Mouse (Mus musculus) embryonic facial prominence, embryonic 10.5 days (tissue): ENCODE measurements around the gene Sec24a. TPM values are rescaled to one million over a fixed set of nuclear protein-coding genes. Genes with fewer than 3 reads are reported as not detected.
"Not testable (repeated sequence)": the region's sequence is repeated elsewhere in the genome, so short reads cannot be mapped to it uniquely, and the experiment has no call there.

Experiments used
- DNase-seq: peaks from one replicate; pipeline ENCODE4 v3.0.0-alpha.2; 2017; ENCODE audit warnings: low spot score
- H3K27ac ChIP-seq: fragments of 300-500 bp; sonication (generic); replicated peaks from 2 replicates; pipeline ENCODE4 v1.5.1; 2016; ENCODE audit warnings: mild to moderate bottlenecking
- H3K27me3 ChIP-seq: fragments of 300-500 bp; sonication (generic); replicated peaks from 2 replicates; pipeline ENCODE4 v1.6.1; 2016; ENCODE audit warnings: low read depth, mild to moderate bottlenecking; ENCODE audit not compliant: poor library complexity, severe bottlenecking
- H3K36me3 ChIP-seq: fragments of 300-500 bp; sonication (generic); replicated peaks from 2 replicates; pipeline ENCODE4 v1.6.1; 2016; ENCODE audit warnings: mild to moderate bottlenecking, moderate library complexity
- H3K4me1 ChIP-seq: fragments of 300-500 bp; sonication (generic); 2 replicates; pipeline ENCODE4 v1.6.1; 2016
- H3K4me3 ChIP-seq: fragments of 300-500 bp; sonication (generic); 2 replicates; pipeline ENCODE4 v1.5.1; 2016; ENCODE audit warnings: mild to moderate bottlenecking, moderate library complexity
- H3K9me3 ChIP-seq: fragments of 300-500 bp; sonication (generic); 2 replicates; pipeline ENCODE4 v1.6.1; 2016; ENCODE audit warnings: mild to moderate bottlenecking
- whole genome bisulfite sequencing: fragments of 180-500 bp; shearing (Covaris S2); methylation state at CpG from one replicate; pipeline ENCODE4 v1.1.7; 2016; 5-methylcytosine and 5-hydroxymethylcytosine counted together
- polyA plus RNA-seq: library from polyadenylated mRNA; unstranded; fragments of >200 nt; fragmentation: Nextera tagmentation; extraction: Ambion mirVana; gene quantifications from 2 replicates; pipeline ENCODE4 v1.2.1, GENCODE M21; 2016

The Sec24a gene
- 13.5 and 14.3 TPM in 2 replicates for polyA plus RNA-seq

DNA sequence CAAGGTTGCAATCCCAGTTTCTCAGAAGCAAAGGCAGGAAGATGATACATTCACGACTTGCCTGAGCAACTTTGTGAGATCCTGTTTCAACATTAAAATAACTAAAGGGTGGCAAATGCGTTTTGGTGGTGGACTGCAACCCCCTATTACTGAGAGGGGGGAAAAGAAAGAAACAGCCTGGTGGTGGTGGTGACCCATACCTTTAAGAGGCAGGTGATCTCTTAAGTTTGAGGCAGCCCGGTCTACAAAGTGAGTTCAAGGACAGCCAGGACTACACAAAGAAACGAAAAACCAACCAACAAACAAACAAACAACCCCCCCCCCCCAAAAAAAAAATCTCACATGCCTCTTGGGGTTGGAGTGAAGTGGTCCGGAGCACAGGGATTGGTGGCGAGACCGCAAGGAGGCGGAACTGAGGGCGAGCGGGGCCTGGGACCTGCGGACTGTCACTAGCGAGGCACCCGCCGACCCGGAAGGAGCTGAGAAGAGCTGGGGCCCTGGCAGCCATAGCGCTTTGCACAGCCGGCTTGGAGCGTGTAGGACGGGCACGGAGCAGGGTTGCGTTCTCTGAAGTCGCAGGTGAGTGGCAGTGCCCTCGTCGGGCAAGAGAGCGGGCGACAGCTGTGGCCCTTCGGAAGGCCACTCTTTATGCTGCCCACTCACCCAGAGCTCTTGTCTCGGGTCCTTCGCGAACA, at the start of gene Sec24a, which contains the start of gene Sar1b:
Gene Sec24a (minus strand): TSS at position 422 of the 695 bp plus-strand sequence.
Gene Sar1b (plus strand): TSS at position 475 of the 695 bp plus-strand sequence.
- H3K27me3 ChIP-seq = 0 out of 2 replicates have a peak, but pooled peaks cover 5% of the 10 kb centered on the region
- 1% methylated on average over 30 of the region's 30 CpGs for WGBS
- no peaks in the 10 kb centered on the region for H3K36me3 ChIP-seq
- peak; percentile 88 for DNase-seq
- peak within 1 kb of the TSS; percentile 83 for H3K4me3 ChIP-seq
- H3K27ac ChIP-seq = peak within 1 kb of the TSS; percentile 83
- no peaks in the 10 kb centered on the region for H3K9me3 ChIP-seq
- peaks cover 16% of the 10 kb centered on the region for H3K4me1 ChIP-seq

DNA sequence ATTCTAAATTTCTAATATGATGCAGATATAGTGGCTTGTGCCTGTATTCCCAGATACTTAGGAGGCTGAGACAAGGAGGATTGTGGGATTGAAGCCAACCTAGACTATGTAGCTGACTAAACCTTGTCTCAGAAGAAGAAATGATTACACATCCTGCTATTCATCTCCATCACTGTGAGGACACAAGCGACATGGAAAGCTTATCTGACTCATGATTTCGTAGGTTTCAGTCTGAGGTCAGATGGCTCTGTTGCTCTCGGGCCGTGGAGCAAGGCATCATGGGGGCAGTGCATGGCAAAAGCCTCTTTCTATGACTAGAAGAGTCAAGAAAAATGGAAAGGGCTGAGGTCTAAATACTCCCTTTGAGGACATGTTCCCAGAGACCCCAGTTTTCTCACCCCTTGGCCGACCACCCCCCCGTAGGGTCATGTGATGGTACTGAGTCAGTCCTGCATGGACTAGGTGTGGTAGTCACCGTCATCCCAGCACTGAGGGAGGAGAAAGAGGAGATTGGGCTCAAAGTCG, 48.6 kb upstream of the Sec24a start:
- DNase-seq = no peak
- H3K27ac ChIP-seq = no peak overlapping the region
- no peaks in the 10 kb centered on the region for H3K9me3 ChIP-seq
- no peaks in the 10 kb centered on the region for H3K36me3 ChIP-seq
- no peaks in the 10 kb centered on the region for H3K27me3 ChIP-seq
- 89% methylated on average over 8 of the region's 8 CpGs for WGBS
- H3K4me3 ChIP-seq = no peak overlapping the region
- peaks cover 12% of the 10 kb centered on the region for H3K4me1 ChIP-seq

DNA sequence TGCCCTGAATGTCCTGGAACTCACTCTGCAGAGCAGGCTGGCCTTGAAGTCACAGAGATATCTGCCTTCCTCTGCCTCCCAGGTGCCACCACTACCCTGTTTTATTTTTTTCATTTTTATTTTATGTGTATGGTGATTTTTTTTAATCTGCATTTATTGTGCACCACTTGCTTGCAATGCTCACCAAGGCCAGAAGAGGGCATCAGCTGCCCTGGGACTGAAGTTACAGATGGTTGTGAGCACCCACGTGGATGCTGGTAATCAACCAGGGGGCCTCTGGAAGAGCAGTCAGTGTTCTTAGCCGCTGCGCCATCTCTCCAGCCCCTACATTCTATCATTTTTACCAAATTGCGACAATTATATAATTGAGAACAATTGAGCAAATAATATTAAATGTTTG, 47.8 kb upstream of the Sec24a start:
- peaks cover 13% of the 10 kb centered on the region for H3K4me1 ChIP-seq
- no peaks in the 10 kb centered on the region for H3K9me3 ChIP-seq
- WGBS = 80% methylated on average over 4 of the region's 4 CpGs
- DNase-seq = no peak
- H3K27me3 ChIP-seq = no peaks in the 10 kb centered on the region
- H3K27ac ChIP-seq = no peak overlapping the region
- no peak overlapping the region for H3K4me3 ChIP-seq
- H3K36me3 ChIP-seq = no peaks in the 10 kb centered on the region

DNA sequence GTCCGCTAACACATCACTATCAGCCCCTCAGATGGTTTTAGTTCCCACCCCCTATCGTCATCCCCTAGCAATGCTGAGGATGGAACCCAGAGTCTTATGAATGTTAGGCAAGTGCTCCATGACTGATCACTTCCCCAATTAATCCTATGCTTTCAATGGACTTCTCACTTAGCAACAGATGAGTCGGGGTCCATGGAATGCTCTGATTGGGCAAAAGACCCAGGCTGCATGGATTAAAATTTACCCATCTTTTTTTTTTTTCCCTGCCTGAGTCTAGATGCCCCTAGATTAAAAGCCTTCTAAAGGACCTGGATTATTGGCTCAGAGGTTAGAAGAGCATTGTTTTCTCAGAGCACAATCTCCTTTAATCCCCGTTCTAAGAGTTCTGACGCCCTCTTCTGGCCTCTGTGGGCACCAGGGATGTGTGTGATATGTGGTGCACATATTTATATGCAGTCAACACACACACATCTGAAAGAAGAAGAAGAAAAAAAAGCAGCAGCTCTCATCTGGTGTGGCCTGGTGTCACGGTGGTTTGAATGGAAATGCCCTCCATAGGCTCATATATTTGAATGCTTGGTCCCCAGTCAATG, 46.3 kb upstream of the Sec24a start:
- Histone ChIP-seq H3K4me1 (peaks cover 22% of the 10 kb centered on the region), H3K36me3 (no peaks in the 10 kb centered on the region), H3K9me3 (no peaks in the 10 kb centered on the region), H3K27ac (no peak overlapping the region), H3K27me3 (no peaks in the 10 kb centered on the region), H3K4me3 (no peak overlapping the region)
- WGBS = 64% methylated on average over 6 of the region's 6 CpGs
- DNase-seq = no peak

DNA sequence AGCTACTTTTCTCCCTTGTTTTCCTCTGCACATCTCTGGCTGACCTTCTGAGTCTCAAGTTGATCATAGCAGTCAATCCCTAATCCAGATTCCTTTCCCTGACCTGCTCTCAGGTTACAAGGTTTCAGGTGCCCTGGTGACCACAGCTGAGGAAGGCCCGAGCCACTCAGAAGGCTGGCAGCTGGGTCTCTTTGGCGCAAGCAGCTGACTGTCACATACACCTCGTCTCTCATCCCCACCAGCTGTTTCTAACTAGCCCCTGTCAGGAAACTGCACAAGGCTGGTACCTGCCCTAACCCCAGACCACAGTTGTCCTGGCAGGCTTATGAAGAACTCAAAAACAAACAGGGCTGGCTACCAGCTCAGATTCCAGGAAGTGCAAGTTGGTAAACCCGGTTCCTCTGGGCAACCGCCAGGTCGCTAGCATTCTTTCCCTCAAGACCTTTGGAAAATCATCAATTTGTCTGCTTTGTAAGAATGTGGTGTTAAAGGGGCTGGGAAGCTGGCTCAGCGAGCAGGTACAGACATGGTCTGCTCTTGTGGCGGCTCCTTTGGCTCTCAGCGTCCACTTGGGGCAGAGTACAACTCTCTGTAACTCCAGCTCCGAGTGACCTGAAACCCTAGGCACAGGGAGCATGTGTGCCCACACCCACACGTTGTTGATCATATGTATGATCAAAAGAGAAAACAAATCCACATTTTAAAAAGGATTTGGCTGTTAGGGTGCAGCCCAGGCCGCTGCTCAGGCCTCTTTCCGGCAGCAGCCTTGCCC, 43.9 kb upstream of the Sec24a start:
- Histone ChIP-seq H3K27ac (no peak overlapping the region; the same call in 1 of the 2 replicates), H3K36me3 (no peaks in the 10 kb centered on the region), H3K9me3 (no peaks in the 10 kb centered on the region), H3K4me1 (peaks cover 22% of the 10 kb centered on the region), H3K27me3 (no peaks in the 10 kb centered on the region), H3K4me3 (no peak overlapping the region)
- peak; percentile 34 for DNase-seq
- WGBS = 46% methylated on average over 13 of the region's 13 CpGs

DNA sequence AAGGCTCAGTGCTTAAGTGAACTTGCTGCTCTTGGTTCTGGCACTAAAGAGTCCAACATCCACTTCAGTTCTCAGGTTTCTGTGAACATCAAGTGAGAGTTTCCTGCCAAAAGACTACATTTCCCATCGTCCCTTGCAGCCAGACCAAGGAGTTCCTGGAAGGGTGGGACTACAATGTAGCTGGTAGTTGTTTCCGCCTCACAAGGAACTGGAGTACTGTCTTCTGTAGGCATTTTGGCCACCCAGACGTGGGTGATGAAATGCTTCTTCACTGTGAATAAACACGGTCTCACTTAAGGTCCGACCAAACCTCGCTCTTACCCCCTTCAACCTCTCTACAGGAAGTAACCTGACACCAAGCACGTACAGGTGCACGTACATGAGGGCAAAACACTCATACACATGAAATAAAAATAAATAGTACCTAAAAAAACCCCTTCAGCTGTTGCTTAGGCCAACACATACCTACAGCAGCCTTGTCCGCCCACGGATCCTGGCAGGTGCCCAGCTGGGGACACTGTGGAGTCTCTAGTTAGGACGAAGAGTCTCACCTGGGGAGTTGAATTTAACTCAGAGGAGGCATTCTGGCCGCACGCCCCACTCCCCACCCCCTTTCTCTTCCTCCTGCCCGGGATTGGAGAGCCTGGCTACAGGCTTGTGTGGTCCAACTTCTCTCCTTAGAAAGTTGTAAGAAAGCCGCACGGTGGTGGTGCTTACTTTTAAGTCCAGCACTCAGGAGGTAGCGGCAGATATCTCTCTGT, 42.0 kb upstream of the Sec24a start:
- 18% methylated on average over 17 of the region's 17 CpGs for WGBS
- Histone ChIP-seq H3K4me3 (peak overlapping the region; percentile 62), H3K4me1 (peaks cover 30% of the 10 kb centered on the region), H3K27ac (peak overlapping the region; percentile 77), H3K27me3 (no peaks in the 10 kb centered on the region), H3K36me3 (no peaks in the 10 kb centered on the region), H3K9me3 (no peaks in the 10 kb centered on the region)
- DNase-seq = peak; percentile 60

DNA sequence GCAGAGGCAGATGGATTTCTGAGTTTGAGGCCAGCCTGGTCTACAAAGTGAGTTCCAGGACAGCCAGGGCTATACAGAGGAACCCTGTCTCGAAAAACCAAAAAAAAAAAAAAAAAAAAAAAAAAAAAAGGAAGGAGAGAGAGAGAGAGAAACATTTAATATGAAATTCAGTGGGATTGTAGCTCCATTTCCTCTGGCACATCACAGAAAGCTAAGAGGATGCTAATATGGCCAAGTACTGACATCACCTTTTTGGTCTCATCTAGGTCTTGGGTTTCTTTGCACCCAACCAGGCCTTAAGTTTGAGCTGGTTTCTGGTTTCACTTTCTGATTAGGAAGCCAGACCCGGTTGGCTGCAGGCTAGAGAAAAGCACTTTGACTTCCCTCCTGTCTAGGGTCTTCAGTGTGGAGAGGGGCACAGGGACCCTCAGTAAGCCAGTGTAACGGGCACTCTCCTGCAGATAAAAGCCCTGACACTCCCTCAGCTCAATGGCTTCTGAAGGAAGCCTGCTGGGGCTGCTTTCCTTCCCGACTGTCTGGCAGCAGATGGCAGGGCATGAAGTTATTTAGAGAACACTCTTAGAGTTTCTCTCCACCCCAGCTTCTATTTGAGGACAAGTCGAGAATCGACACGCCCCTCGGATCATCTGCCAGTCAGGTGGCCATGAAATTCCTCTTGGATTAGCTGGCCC, 37.3 kb upstream of the Sec24a start:
- Histone ChIP-seq H3K4me1 (peaks cover 13% of the 10 kb centered on the region), H3K4me3 (no peak overlapping the region), H3K9me3 (no peaks in the 10 kb centered on the region), H3K36me3 (no peaks in the 10 kb centered on the region), H3K27ac (no peak overlapping the region), H3K27me3 (no peaks in the 10 kb centered on the region)
- WGBS = 46% methylated on average over 8 of the region's 8 CpGs
- no peak for DNase-seq

DNA sequence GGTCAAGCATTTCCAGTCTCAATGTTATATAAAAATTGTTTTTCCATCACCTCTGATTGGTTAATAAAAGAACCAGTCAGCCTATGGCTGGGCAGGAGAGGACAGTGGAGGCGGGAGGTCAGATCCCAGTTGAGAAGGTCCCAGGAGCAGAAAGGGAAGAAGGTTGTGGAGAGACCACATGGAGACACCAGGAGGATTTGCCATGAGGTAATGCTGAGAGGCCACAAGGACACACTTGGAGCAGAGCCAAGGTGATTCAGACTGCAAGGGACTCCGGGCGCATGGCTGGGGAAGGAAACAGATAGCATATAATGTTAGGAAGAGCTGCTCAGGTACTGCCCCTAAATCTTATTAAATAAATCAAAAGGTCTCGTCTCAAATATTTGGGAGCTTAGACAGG, 32.8 kb upstream of the Sec24a start:
- Histone ChIP-seq H3K27ac (no peak overlapping the region), H3K4me1 (peaks cover 14% of the 10 kb centered on the region), H3K9me3 (no peaks in the 10 kb centered on the region), H3K4me3 (no peak overlapping the region), H3K27me3 (no peaks in the 10 kb centered on the region), H3K36me3 (peaks cover 16% of the 10 kb centered on the region)
- DNase-seq = no peak
- WGBS = 90% methylated on average over 4 of the region's 4 CpGs

DNA sequence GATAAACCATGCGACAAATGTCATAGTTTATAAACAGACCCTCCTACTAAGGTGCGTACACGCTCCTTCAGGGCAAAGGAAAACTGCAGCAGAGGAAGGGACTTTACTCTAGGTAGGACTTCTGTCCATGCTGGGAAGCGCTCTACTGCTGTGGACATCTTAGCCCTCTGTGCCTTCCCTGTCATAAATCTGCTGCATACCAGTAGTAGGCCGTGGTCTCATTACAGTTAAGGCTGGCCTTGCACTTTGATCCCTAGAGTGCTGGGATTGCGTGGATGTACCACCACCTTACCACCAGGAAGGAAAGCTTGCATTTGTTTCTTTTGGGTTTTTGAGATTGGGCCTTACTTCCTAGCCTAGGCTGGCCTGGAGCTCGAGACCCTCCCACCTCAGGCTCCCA, 27.2 kb upstream of the Sec24a start:
- no peak for DNase-seq
- Histone ChIP-seq H3K27ac (no peak overlapping the region), H3K9me3 (no peaks in the 10 kb centered on the region), H3K36me3 (peaks cover 67% of the 10 kb centered on the region), H3K4me1 (peaks cover 8% of the 10 kb centered on the region; the same call in 1 of the 2 replicates), H3K4me3 (no peak overlapping the region), H3K27me3 (no peaks in the 10 kb centered on the region)
- WGBS = 94% methylated on average over 7 of the region's 7 CpGs

DNA sequence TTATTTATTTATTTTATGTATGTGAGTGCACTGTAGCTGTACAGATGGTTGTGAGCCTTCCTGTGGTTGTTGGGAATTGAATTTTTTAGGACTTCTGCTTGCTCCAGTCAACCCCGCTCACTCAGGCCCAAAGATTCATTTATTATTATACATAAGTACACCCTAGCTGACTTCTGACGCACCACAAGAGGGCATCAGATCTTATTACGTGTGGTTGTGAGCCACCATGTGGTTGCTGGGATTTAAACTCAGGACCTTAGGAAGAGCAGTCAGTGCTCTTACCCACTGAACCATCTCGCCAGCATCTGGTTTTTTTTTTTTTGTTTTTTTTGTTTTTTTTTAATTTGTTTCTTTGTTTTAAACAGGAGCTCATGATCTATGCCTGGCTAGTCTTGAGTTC, 26.3 kb upstream of the Sec24a start:
- WGBS = 87% methylated on average over 4 of the region's 4 CpGs
- H3K27ac ChIP-seq, H3K4me1 ChIP-seq, H3K4me3 ChIP-seq, H3K9me3 ChIP-seq, H3K27me3 ChIP-seq, DNase-seq: not testable (repeated sequence)
- peaks cover 76% of the 10 kb centered on the region for H3K36me3 ChIP-seq

DNA sequence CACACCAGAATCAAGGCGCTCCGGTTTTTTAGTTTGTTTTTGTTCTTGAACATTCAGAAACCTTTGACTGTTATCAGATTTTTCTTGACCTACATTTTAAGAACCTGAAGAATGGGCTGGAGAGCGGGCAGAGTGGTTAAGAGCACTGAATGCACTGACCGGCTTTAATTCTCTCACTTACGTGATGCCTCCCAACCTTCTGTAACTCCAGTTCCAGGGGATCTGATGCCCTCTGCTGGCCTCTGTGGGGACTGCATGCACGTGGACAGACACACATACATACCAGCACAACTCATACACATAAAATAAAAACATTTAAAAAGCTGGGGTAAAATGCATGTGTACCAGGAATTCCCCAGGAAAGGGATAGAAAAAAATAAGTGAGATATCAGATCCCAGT, 22.5 kb upstream of the Sec24a start:
- Histone ChIP-seq H3K4me3 (no peak overlapping the region), H3K27ac (no peak overlapping the region), H3K27me3 (no peaks in the 10 kb centered on the region), H3K36me3 (peaks cover 91% of the 10 kb centered on the region), H3K4me1 (no peaks in the 10 kb centered on the region), H3K9me3 (no peaks in the 10 kb centered on the region)
- DNase-seq = peak; percentile 60
- WGBS = 89% methylated on average over 6 of the region's 6 CpGs
